Mouse (Mus musculus) brain, embryonic 18.5 days (tissue): ENCODE data around the gene Tenm2.

Experiments used
- DNase-seq: peaks from one replicate; pipeline ENCODE4 v3.0.0-alpha.2; 2012; ENCODE audit warnings: low read depth, low spot score

The Tenm2 gene

GRCm38 (mm10) chr11:37079403-37079802, 156.4 kb downstream of the Tenm2 start:
- no peak for DNase-seq

DNA sequence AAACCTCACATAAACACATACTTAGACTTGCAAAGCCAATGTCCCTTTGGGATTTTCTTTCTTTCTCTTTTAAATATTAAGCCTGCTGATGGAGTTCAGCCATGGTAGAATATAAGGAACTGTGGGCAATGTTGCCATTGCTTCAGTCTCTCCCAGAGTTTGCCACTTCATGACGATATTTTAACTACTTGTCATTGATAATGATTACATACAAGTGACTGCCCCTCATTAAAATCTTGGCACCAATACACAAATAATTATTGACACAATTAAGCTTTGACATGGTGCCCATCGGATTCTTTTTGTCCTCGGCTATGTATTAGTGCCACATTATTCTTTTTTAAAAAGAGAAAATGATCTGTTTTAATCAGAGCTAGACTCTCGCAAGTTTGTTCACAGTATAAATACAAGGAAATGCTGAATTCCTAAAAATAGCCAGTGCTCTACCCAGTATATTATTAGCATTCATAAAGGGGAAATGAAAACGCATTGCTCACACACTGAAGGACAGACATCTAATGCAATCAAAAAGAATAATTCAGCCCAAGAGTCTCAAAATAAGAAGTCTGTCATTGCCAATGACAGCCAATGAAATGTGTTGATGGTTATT, 158.7 kb downstream of the Tenm2 start:
- no peak for DNase-seq

GRCm38 (mm10) chr11:37075349-37075748, 160.4 kb downstream of the Tenm2 start:
- no peak for DNase-seq

GRCm38 (mm10) chr11:37065459-37065858, 170.3 kb downstream of the Tenm2 start:
- no peak for DNase-seq

GRCm38 (mm10) chr11:37046671-37047070, 189.1 kb downstream of the Tenm2 start:
- no peak for DNase-seq

- DNase-seq = no peak
Observed at GRCm38 (mm10) chr11:37041259-37041658, 194.5 kb downstream of the Tenm2 start.

- DNase-seq = no peak
Observed at GRCm38 (mm10) chr11:37039283-37039682, 196.5 kb downstream of the Tenm2 start.

- DNase-seq = no peak
Observed at GRCm38 (mm10) chr11:37031305-37032055, 204.3 kb downstream of the Tenm2 start.

DNA sequence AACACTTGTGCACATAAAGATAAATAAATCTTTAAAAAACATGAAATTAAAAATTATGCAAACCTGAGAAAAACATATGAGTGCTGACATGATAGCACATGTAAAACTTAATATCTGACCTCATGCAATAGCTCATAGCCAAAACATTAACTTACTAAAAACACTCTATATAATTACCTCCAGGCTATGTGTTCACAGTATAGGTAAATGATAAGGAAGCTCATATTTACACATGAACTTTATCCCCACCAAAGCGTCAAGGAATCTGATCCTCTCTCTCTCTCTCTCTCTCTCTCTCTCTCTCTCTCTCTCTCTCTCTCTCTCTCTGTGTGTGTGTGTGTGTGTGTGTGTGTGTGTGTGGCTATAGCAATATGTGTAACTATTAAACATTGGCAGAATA, 223.9 kb downstream of the Tenm2 start:
- DNase-seq = no peak

GRCm38 (mm10) chr11:37009243-37009642, 226.5 kb downstream of the Tenm2 start:
- DNase-seq = no peak

DNA sequence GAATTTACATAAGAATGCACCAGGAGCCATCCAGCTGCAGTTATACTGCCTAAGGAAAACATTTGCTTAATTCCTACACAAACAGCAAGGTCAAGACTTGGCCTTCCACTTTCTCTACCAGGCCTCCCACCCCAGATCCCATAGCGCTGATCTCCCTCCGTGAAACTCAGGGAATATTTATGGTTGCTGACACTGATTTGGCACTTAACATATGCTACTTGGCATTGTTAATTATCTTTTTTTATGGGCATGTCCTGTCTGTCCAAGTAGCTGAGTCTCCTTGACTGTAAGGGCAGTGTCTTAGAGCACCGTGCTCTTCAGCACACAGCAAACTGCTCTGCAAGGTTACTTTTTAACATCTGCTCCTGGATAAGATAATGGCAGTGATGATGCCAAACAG, 238.1 kb downstream of the Tenm2 start:
- no peak for DNase-seq

- DNase-seq = no peak
Observed at GRCm38 (mm10) chr11:36990895-36991294, 244.9 kb downstream of the Tenm2 start.

DNA sequence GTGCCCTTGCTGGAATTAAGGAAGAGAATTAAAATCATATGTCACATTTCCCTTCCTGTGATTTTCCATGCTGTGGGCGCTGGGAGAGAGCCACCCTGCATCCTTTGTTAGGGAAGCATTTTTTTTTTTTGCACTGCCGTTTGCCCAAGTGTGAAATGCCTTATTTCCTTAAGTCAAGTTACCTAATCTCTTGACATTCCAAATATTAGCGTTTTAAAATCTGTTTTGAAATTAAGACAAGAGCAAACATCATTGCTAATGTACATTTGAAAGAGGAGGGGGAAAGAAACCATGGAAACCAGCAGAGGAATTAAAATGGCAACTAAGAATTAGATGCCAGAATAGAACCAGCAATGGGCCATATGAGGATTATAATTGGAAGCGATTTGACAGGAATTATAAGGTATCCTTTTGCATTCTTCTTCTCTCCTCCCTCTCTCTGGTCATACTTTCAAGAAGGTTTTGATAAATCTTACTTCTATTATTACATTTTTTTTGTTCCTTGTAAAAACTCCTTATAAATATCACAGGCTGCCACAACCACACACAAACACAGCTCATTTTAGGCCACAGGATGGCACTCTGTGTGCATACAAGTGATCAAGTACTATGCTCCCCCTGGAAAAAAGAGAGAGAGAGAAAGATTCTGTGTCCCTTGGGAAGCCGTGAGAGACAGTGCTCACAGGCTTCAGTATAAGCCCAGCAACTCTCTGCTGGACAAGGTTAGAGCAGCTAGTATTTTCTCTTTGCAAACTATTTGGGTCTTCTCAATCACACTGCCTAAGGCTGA, 246.8 kb downstream of the Tenm2 start:
- peak; percentile 73 for DNase-seq

- DNase-seq = no peak
Observed at GRCm38 (mm10) chr11:36974142-36974541, 261.6 kb downstream of the Tenm2 start.

GRCm38 (mm10) chr11:36958102-36958501, 277.7 kb downstream of the Tenm2 start:
- DNase-seq = no peak

GRCm38 (mm10) chr11:36941429-36941828, 294.3 kb downstream of the Tenm2 start:
- DNase-seq = no peak

GRCm38 (mm10) chr11:36940557-36941110, 295.1 kb downstream of the Tenm2 start:
- DNase-seq = no peak

DNA sequence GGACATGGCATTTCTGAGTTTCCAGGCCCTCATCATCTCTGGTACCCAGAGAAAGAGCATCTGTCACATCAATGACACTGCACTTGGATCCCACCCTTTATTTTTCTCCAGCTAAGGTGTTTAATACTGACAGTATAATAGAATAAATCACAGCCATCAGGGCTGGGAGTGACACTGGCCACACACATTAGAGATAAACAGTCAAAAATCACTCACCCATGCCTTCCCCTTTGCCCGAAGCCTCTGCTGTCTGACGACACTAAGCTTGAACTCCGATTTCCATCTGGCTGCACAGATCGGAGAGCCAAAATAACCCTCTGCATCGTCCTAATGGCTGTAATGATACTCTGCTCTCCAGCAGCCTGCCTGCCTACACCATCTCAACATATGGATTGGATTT, 305.9 kb downstream of the Tenm2 start:
- no peak for DNase-seq

DNA sequence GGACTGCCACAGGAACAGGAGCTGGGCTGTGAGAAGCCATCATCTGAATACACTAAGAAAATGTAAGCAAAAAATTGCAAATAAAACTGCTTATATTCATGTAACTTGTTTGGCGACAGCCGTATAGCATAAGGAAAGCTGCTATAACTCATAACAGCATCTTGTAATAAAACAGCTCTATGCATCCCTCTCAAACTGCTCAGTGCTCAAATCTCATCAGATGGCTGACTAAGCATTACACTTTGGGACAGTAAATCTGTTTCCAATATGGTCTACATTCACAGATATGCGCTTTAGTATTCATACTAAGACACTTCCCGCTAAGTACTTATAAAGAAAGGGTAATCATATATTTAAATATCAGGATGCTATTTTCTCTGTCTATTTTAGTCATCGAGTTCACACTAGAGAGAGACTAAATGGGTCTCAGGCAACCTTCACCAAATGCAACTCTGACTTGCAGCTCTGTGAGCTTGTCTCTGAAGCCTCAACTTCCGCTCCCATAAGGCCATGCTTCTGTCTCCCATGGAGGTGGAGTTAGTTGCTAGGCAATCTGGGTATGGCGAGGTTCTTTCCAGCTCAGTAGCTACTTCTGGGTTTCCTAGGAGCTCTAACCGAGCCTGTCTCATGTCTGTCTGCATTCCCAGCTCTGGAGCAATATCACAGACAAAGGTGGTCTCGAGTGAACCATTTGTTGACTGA, 308.9 kb downstream of the Tenm2 start:
- peak; percentile 62 for DNase-seq

DNA sequence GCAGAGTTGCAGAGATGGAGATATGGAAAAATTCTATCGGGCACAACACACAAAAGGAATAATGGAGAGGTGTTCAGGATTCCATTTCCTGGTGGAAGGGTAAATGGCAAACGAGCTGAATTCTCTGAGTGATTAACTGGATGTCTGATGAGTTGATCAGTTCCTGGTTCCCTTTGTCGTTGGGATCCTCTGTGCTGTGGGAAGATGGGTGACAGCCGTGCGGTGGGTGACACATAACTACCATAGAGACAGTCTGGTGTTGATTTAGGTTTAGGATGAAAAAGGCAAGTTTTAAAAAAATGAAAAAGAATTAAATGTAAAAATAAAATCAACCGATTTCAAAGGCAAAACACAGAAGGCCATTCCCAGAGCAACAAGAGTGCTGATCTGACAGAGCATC, 316.5 kb downstream of the Tenm2 start:
- DNase-seq = no peak

DNA sequence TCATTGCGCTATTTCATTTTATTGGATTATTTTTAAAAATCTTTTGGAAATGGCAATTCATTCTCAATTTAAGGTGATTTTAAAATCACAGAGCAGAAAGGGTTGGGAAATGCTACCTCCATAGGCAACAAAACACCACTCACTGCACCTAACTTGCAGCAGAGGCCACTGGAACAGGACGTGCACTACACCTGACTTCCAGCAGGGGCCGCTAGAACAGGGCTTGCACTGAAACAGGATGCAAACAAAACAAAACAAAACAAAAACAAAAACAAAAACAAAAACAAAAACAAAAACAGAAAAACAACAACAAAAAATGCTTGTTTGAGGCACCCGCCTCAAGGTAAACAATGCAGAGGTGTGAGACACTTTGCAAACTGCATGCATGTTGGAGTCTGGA, 324.4 kb downstream of the Tenm2 start:
- DNase-seq = no peak

DNA sequence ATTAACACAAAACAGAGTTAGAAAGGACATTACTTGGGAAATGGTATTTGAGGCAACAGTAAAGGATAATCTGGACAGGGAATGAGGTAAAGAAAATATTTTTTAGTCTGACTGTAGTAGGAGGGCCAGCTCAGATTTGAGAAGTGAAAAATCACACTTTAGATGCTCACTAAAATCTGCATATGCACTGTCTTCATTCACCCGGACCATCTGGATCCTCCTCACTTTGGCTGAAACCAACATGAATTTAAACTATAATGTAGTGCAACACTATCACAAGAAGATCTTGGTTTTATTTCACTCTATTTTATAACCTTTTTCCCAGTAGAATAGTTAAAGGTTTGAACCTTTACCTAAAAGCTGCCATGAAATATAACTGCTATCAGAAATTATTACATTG, 326.7 kb downstream of the Tenm2 start:
- no peak for DNase-seq
